Mouse (Mus musculus) limb, embryonic 15.5 days (tissue): Measurements from ENCODE around the gene Ccnf. TPM values are rescaled to one million over a fixed set of nuclear protein-coding genes. Genes with fewer than 3 reads are reported as not detected.

Experiments used
- ATAC-seq: fragments of 200-750 bp; cut with Nextera tagmentation; 2 replicates; pipeline ENCODE4 v1.8.0; 2017; ENCODE audit warnings: low read depth, moderate TSS enrichment; ENCODE audit not compliant: insufficient number of reproducible peaks, low FRiP score, low TSS enrichment
- H3K27ac ChIP-seq: fragments of 300-500 bp; sonication (generic); 2 replicates; pipeline ENCODE4 v1.5.1; 2015; ENCODE audit warnings: moderate library complexity, mild to moderate bottlenecking, inconsistent platforms
- H3K27me3 ChIP-seq: fragments of 300-500 bp; sonication (generic); 2 replicates; pipeline ENCODE4 v1.6.1; 2015; ENCODE audit warnings: inconsistent platforms
- H3K36me3 ChIP-seq: fragments of 300-500 bp; sonication (generic); 2 replicates; pipeline ENCODE4 v1.6.1; 2015; ENCODE audit warnings: inconsistent platforms
- H3K4me1 ChIP-seq: fragments of 300-500 bp; sonication (generic); 2 replicates; pipeline ENCODE4 v1.6.1; 2015; ENCODE audit warnings: inconsistent platforms
- H3K4me2 ChIP-seq: fragments of 300-500 bp; sonication (generic); 2 replicates; pipeline ENCODE4 v1.6.1; 2015; ENCODE audit warnings: mild to moderate bottlenecking, inconsistent platforms
- H3K4me3 ChIP-seq: fragments of 300-500 bp; sonication (generic); 2 replicates; pipeline ENCODE4 v1.5.1; 2015; ENCODE audit warnings: mild to moderate bottlenecking, inconsistent platforms
- H3K9ac ChIP-seq: fragments of 300-500 bp; sonication (generic); 2 replicates; pipeline ENCODE4 v1.6.1; 2015; ENCODE audit warnings: inconsistent platforms
- H3K9me3 ChIP-seq: fragments of 300-500 bp; sonication (generic); 2 replicates; pipeline ENCODE4 v1.6.1; 2016; ENCODE audit warnings: inconsistent platforms
- WGBS: fragments of 180-500 bp; shearing (Covaris S2); methylation state at CpG from one replicate; pipeline ENCODE4 v1.1.7; 2015; 5-methylcytosine and 5-hydroxymethylcytosine counted together
- polyA plus RNA-seq: library from polyadenylated mRNA; unstranded; fragments of >200 nt; fragmentation: Nextera tagmentation; extraction: Ambion mirVana; gene quantifications from 2 replicates; pipeline ENCODE4 v1.2.1, GENCODE M21; 2015

Ccnf gene
- polyA plus RNA-seq, 1 experiment from 2014 or later, result 45.0 TPM

DNA sequence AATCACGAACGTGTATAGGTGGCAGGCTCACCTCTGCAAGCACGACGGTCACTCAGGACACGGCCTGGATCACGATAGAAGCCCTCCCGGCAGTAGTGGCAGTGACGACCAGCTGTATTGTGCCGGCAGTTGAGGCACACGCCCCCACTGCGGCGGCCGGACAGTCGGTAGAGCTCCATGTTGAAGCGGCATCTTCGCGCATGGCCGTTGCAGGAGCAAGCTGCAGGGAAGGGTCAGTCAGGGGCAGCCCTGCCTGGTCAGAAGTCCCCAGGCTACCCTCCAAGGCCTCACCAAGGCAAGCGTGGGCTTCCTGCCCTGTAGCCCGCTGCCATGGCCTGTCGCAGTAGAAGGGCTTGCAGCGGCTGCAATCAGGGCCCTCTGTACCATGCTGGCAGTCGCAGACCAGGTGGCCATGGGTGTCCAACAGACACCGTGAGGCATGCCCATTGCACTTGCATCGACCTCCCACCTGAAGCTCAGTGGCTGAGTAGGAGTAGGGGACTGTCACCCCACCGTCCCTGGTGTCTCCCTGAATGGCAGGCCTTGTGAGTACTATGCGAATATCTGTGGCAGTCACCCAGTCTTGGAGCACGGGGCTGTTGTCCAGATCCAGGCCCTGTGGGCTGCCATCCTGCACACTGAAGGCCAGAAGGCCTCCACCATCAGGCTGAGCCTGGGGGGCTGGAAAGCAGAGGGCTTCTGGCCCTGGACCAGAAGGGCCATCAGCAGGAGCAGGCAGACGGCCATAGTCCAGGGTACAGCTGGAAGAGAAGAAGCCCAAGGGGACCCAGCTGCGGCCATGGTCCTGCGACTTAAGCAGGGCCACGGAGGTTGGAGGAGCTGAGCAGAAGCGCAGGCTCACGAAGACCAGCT lies 43.3 kb downstream of the Ccnf start:
- Histone ChIP-seq H3K27ac (peak overlapping the region; percentile 96), H3K4me1 (peaks cover 93% of the 10 kb centered on the region), H3K4me3 (peak overlapping the region; percentile 71), H3K9me3 (no peaks in the 10 kb centered on the region), H3K27me3 (no peaks in the 10 kb centered on the region; the same call in none of the 2 replicates), H3K4me2 (peak overlapping the region; percentile 91), H3K9ac (peak overlapping the region; percentile 70), H3K36me3 (no peaks in the 10 kb centered on the region)
- no peak for ATAC-seq
- 43% methylated on average over 34 of the region's 34 CpGs for WGBS

DNA sequence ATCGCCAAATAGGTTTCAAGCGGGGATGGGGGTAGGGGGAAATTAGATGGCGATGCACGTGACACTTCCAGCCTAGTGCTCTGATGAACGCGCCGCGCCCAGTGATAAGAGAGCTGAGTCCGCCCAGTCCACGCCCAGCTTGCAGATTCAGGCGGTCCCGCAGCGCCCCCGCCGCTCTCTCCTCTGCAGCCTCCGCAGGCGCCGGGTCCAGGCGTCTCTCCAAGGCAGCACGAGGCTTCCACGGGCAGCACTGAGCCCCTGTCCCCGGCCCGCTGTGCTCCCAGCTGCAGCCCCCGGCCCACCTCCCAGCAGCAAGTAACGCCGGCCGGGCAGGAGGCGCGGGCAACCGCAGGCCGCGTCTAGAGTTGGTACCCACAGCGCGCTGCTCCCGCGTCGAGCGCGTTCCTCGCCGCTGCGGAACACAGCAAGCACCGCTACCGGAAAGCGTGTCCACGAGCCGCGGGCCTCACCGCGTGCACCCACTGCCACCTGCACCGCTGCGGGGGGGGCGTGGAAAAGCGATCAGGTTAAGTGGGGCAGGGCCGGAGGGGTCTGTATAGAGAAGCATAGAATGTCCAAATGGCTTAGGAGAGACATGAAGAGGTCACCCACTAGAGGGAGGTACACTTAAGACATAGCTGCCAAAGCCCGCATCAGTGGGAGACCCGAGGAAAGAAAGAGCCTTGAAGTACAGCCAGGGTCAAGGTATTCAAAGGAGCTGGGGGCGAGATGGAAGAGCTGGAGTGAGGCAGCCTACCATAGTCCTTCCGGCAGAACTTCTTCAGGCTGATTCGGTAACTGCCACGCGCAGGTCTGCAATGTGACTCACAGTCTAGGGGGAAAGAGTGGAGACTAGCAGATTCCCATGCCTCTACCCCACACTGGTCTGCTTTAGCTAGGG lies 44.6 kb downstream of the Ccnf start:
- peak overlapping the region; percentile 70 for H3K9ac ChIP-seq
- H3K27ac ChIP-seq, result peak overlapping the region; percentile 70
- ATAC-seq, result no peak
- H3K36me3 ChIP-seq, result no peaks in the 10 kb centered on the region
- H3K4me3 ChIP-seq, result peak overlapping the region; percentile 71
- no peaks in the 10 kb centered on the region for H3K9me3 ChIP-seq
- 6% methylated on average over 61 of the region's 62 CpGs for WGBS
- no peaks in the 10 kb centered on the region; the same call in none of the 2 replicates for H3K27me3 ChIP-seq
- H3K4me2 ChIP-seq, result peak overlapping the region; percentile 91
- H3K4me1 ChIP-seq, result peaks cover 81% of the 10 kb centered on the region

DNA sequence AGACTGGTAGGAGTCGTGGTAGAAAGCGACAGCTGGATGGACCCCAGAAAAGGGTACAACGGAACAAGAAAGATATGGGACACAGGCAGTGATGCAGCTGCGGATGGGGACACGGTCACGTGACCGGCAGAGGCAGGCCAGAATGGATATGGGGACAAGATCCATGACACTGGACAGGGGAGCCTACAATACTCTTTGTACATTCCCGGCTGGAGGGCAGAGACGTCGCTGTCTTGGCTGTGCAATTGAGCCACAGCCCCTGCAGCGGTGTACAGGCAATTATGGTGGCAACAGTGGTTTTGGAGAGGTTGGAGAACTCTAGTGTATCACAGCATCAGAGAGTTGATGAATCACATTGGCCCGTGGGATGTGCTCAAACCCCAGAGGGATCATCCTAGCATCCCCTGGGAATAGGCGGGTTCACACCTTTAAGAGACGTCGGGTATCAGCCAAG lies 45.3 kb downstream of the Ccnf start:
- Histone ChIP-seq H3K27ac (peak overlapping the region; percentile 70), H3K4me2 (peak overlapping the region; percentile 91), H3K4me3 (peak overlapping the region; percentile 71), H3K36me3 (no peaks in the 10 kb centered on the region), H3K9me3 (no peaks in the 10 kb centered on the region), H3K27me3 (no peaks in the 10 kb centered on the region; the same call in none of the 2 replicates), H3K4me1 (peaks cover 74% of the 10 kb centered on the region), H3K9ac (0 out of 2 replicates have a peak overlapping the region, but pooled peaks have one; percentile 71)
- no peak for ATAC-seq
- 10% methylated on average over 15 of the region's 15 CpGs for WGBS

DNA sequence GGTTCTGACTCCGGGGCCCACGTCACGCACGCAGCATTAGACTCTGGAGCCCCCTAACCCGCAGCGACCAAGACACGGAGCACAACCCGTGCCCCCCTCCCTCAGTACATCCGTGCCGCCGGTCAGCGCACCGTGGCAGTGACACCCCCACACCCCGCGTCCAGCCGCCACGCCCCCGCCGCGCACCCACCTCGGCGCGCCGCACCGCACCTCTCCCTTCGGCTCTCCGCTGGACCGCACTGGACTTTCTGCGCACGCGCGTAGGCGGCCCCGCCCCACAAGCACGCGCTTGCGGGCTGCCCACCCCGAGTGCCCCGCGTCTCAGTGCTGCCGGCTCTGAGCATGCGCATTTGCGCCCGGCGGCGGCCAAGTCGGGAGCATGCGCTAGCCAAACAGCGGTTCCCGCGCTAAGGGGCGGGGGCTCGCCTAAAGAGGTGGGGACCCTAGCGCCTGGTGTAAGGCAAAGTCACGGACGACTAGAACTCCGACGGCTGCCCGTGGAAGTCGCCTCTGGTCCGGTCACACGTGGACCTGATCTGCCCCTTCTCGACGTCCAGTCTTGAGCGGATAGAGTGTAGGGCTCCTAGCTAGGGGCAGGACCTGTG lies 45.9 kb downstream of the Ccnf start, which contains the start of gene Tbc1d24:
Tbc1d24 (minus strand) TSS at position 279 of the 605 bp plus-strand sequence.
- peak within 1 kb of the TSS; percentile 70 for H3K27ac ChIP-seq
- peak within 1 kb of the TSS; percentile 91 for H3K4me2 ChIP-seq
- WGBS, result 1% methylated on average over 61 of the region's 65 CpGs

DNA sequence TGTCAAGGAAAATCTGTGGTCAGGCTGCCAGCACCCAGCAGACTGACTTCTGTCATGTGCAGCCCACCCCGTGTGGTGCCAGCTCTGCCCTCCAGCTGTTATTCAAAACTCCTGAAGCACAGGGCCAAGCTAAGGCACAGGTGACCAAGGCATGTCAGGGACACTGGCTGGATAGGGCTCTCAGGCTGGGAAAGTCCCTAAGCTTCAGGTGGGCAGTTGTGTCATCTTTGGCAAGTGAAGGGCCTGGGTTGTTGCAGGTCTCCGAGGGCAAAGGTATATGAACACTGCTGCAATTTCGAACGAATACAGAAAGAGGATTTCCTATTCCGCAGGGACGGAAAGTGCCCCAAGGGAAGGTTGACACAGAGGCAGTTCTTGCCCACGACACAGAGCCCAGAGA lies 46.4 kb downstream of the Ccnf start:
- H3K27me3 ChIP-seq, result no peaks in the 10 kb centered on the region; the same call in none of the 2 replicates
- peaks cover 63% of the 10 kb centered on the region for H3K4me1 ChIP-seq
- H3K9ac ChIP-seq, result peak overlapping the region; percentile 71
- peak overlapping the region; percentile 91 for H3K4me2 ChIP-seq
- H3K9me3 ChIP-seq, result no peaks in the 10 kb centered on the region
- no peaks in the 10 kb centered on the region for H3K36me3 ChIP-seq
- 6% methylated on average over 7 of the region's 7 CpGs for WGBS
- H3K27ac ChIP-seq, result peak overlapping the region; percentile 54; the same call in 1 of the 2 replicates
- no peak for ATAC-seq
- H3K4me3 ChIP-seq, result peak overlapping the region; percentile 71

More for the DNA sequence above, 45.9 kb downstream of the Ccnf start, which contains the start of gene Tbc1d24:
- H3K27me3 ChIP-seq, result no peaks in the 10 kb centered on the region; the same call in none of the 2 replicates
- peaks cover 68% of the 10 kb centered on the region for H3K4me1 ChIP-seq
- peak within 1 kb of the TSS; percentile 71 for H3K9ac ChIP-seq
- peak within 1 kb of the TSS; percentile 71 for H3K4me3 ChIP-seq
- ATAC-seq, result peak; percentile 56
- no peaks in the 10 kb centered on the region for H3K9me3 ChIP-seq
- no peaks in the 10 kb centered on the region for H3K36me3 ChIP-seq

DNA sequence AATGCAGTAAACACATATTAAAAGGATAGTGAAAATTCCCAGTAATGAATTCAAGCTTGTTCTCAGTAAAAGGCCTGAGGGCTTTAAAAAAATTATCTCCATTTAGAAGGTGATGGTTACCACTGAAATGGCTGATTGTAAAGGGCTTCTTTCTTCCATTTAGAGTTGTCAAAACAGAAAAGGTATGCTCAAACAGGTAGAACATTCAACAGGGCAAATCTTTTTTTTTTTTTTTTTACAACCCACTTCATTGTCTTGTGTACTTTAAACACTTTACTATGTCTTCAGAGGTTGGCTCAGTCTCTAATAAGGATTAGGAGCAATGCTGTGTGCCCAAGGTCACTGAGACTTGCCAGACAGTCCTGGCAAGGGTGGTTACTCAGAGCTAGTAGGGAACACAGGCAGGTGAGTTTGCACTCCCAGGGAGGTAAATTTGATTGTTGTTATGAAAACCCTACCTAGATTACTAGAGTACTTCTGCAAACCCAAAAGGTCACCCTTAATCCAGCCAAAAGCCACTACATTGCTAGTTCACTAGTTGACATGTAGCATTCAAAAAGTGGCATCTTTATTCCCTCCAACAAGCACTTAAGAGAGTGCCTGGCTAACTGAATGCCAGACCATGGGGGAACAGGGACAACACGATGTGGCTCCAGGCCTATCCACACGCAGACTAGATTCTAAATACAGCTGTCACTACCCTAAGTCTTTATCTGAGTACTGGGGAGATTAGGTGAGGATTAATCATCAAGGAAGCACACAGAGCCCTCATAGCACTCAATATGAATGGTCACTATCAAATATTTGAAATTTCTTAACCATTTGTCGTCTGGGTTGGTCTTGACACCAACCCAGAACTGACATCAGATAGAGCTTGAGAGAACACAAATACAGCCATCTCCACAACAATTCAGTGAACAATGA lies 47.4 kb downstream of the Ccnf start:
- peak overlapping the region; percentile 91 for H3K4me2 ChIP-seq
- H3K4me3 ChIP-seq, result peak overlapping the region; percentile 71
- no peak for ATAC-seq
- no peak overlapping the region for H3K9ac ChIP-seq
- H3K9me3 ChIP-seq, result no peaks in the 10 kb centered on the region
- no peak overlapping the region for H3K27ac ChIP-seq
- H3K27me3 ChIP-seq, result no peaks in the 10 kb centered on the region; the same call in none of the 2 replicates
- H3K36me3 ChIP-seq, result no peaks in the 10 kb centered on the region
- peaks cover 53% of the 10 kb centered on the region for H3K4me1 ChIP-seq
- WGBS, result 69% methylated on average over 3 of the region's 3 CpGs

DNA sequence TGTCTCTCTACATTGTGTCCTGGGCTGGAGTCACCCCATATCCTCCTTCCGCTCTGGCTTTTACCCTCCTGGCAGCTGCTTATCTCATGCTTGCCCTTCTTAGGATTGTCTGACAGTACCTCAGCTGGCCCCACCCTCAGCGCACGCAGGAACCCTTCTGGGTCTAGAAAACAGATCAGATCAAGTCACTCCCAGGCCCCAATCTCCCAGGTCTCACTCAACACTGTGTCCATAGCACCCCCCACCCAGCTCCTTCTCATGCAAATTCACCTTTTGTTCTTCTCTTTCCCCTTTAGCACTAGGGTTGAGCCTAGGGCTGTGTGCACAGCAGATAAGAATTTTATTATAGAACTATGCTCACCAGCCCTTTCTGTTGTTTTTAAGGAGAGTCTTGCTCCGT lies 48.2 kb downstream of the Ccnf start:
- Histone ChIP-seq H3K36me3 (no peaks in the 10 kb centered on the region), H3K4me2 (no peak overlapping the region), H3K27me3 (no peaks in the 10 kb centered on the region; the same call in none of the 2 replicates), H3K27ac (no peak overlapping the region), H3K4me1 (peaks cover 45% of the 10 kb centered on the region), H3K9ac (no peak overlapping the region), H3K9me3 (no peaks in the 10 kb centered on the region), H3K4me3 (no peak overlapping the region)
- WGBS, result 59% methylated on average over 4 of the region's 4 CpGs
- no peak for ATAC-seq

DNA sequence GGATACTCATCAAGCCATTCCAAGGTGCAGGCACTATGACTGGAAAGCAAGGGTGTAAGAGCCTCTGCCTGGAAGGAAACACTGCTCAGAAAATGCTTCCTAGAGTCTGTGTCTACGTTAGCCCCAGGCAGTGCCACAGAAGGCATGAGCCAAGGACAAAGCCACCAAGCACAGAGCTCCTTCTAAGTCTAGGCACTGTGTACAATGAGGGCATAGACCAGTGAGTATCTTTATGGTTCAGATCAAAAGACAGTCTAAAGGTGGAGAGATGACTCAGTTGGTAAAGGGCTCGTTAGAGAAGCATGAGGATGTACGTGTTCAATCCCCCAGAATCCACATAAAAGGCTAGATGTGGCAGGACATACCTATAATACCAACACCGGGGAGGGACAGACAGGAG lies 50.2 kb downstream of the Ccnf start:
- Histone ChIP-seq H3K9me3 (no peaks in the 10 kb centered on the region), H3K4me2 (no peak overlapping the region), H3K9ac (no peak overlapping the region), H3K36me3 (no peaks in the 10 kb centered on the region), H3K4me3 (no peak overlapping the region), H3K27ac (no peak overlapping the region), H3K27me3 (no peaks in the 10 kb centered on the region), H3K4me1 (peaks cover 25% of the 10 kb centered on the region)
- no peak for ATAC-seq
- WGBS, result 78% methylated on average over 4 of the region's 4 CpGs

DNA sequence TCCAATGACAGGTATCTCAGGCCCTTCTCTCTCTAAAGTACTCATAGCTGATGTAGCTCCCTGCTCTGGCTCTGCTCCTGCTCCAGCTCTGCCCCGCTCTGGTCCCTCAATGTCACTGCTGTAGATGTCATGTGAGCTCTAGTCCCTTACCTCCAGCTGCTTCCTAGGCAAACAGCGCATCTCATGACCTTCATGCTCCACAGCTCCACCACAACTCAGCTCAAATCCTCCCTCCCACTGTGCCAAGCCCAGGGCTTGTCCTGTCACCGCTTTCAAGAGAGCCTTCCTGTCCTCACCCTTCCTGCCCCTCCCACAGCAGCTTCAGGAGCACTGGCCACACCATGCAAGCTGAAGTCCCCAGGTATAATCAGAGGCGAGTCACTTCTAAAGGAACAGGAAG lies 51.5 kb downstream of the Ccnf start:
- 63% methylated on average over 4 of the region's 4 CpGs for WGBS
- Histone ChIP-seq H3K9ac (no peak overlapping the region), H3K27me3 (no peaks in the 10 kb centered on the region), H3K9me3 (no peaks in the 10 kb centered on the region), H3K4me2 (no peak overlapping the region), H3K4me3 (no peak overlapping the region), H3K4me1 (peaks cover 12% of the 10 kb centered on the region), H3K36me3 (no peaks in the 10 kb centered on the region), H3K27ac (no peak overlapping the region)
- no peak for ATAC-seq

DNA sequence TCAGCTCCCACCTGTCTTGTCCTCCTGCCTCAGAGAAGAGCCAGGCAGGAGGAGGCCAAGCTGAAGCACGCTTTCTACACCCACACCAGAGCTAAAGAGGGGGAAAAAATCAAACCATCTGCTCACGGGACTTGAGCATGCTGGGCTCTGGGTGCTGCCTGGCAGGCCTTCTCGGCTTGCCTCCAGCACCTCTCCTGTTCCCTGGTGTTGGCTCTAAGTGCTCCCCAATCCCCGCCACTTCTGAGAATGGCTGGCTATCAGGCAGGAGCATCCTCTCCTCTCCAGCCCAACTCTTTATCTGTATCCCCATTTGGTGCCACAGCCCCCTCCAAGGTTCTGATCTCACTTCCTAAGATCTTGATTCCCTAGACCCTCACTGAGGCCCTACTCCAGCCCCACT lies 52.0 kb downstream of the Ccnf start:
- ATAC-seq, result no peak
- Histone ChIP-seq H3K4me1 (peaks cover 7% of the 10 kb centered on the region), H3K9ac (no peak overlapping the region), H3K9me3 (no peaks in the 10 kb centered on the region), H3K36me3 (no peaks in the 10 kb centered on the region), H3K4me3 (no peak overlapping the region), H3K4me2 (no peak overlapping the region), H3K27me3 (no peaks in the 10 kb centered on the region), H3K27ac (no peak overlapping the region)
- 95% methylated on average over 4 of the region's 4 CpGs for WGBS
